Mouse (Mus musculus): ENCODE data around the gene Cryga. TPM values are rescaled to one million over a fixed set of nuclear protein-coding genes. Genes with fewer than 3 reads are reported as not detected.

The Cryga gene
- polyA plus RNA-seq (2011; ENCODE audit: insufficient read depth, insufficient read length, low replicate concordance, missing spikeins) = not detected in 2 replicates

DNA sequence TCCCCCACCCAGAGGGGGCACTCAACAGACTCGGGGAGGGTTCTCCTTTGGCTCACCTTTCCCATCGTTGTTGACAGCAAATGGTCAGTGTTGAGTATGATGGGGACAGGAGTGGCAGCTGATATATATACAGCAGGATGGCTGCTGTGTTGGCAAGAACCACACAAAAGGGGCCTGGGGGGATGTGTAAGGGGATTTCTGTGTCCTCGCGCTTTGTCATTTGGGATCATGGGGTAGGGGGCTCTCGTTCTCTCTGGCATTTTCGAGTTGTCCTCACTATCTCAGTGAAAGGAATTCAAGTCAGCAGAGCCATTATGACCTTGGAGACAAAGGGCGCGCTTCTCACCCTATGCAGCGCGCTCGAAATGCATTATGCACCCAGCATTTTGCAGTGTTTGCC, at the start of gene Cryga:
Gene Cryga, minus strand, starts transcription at position 101 of the 400 bp plus-strand sequence.
- WGBS = 86% methylated on average over 11 of the region's 11 CpGs
- TF ChIP-seq CTCF (IDR thresholded peaks at IDR 0.05; ENCODE audit: control insufficient read depth, insufficient read depth, low read length) = no peak
- no peak for TF ChIP-seq POLR2A (IDR thresholded peaks at IDR 0.05; ENCODE audit: borderline replicate concordance, control insufficient read depth, low read depth, low read length)
- Histone ChIP-seq H3K27ac (ENCODE audit: control insufficient read depth, insufficient read depth, low read depth, low read length, poor library complexity) (no peak within 1 kb of the TSS), H3K4me1 (ENCODE audit: control insufficient read depth, insufficient read depth, low read length) (no peaks in the 10 kb centered on the region; the same call in 1 of the 2 replicates), H3K4me3 (replicated peaks; ENCODE audit: control insufficient read depth, low read depth, low read length) (no peak within 1 kb of the TSS)

DNA sequence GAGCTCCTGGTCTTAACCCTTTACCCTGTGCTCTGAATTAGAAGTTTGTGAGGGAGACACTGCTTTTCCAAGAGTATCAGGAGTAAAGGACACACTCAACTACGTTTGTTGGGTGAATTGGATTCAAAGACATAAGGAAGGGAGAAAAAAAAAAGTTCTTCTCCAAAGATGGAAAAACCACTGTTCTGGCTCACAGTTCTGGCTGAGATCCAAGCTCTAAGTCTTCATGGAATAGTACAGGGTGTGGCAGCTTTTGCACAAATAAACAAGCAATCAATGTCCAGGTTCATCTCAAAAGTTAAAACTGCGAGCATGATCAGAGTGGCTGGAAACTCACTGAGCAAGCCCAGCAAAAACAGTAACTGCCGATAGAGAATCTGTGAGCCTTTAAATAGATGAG, 44.8 kb upstream of the Cryga start:
- 73% methylated on average over 3 of the region's 3 CpGs for WGBS
- TF ChIP-seq POLR2A (IDR thresholded peaks at IDR 0.05; ENCODE audit: borderline replicate concordance, control insufficient read depth, low read depth, low read length) (no peak), CTCF (IDR thresholded peaks at IDR 0.05; ENCODE audit: control insufficient read depth, insufficient read depth, low read length) (no peak)
- no peak overlapping the region for H3K27ac ChIP-seq (ENCODE audit: control insufficient read depth, insufficient read depth, low read depth, low read length, poor library complexity)
- no peak overlapping the region for H3K4me3 ChIP-seq (replicated peaks; ENCODE audit: control insufficient read depth, low read depth, low read length)
- no peaks in the 10 kb centered on the region for H3K4me1 ChIP-seq (ENCODE audit: control insufficient read depth, insufficient read depth, low read length)

DNA sequence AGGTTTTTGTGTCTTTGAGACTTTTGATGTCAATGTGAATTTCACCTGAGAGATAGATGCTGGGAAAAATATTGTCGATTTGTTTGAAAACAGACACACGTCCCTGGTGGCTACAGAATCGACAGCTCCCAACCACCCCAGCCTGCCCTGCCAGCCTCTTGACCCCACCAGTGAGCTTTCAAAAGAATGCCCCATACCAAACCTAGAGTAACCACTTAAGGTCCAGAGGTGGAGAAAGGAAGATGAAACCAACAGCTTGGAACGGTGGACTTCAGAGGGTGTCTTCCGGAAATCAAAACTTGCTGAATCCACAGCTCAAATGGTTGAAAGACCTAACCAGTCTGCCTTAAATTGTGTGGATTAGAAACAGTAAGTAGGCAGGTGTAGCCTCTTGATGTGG, 44.2 kb upstream of the Cryga start:
- WGBS = 88% methylated on average over 5 of the region's 5 CpGs
- no peak for TF ChIP-seq CTCF (IDR thresholded peaks at IDR 0.05; ENCODE audit: control insufficient read depth, insufficient read depth, low read length)
- TF ChIP-seq POLR2A (IDR thresholded peaks at IDR 0.05; ENCODE audit: borderline replicate concordance, control insufficient read depth, low read depth, low read length) = no peak
- no peak overlapping the region for H3K27ac ChIP-seq (ENCODE audit: control insufficient read depth, insufficient read depth, low read depth, low read length, poor library complexity)
- no peaks in the 10 kb centered on the region for H3K4me1 ChIP-seq (ENCODE audit: control insufficient read depth, insufficient read depth, low read length)
- H3K4me3 ChIP-seq (replicated peaks; ENCODE audit: control insufficient read depth, low read depth, low read length) = no peak overlapping the region

DNA sequence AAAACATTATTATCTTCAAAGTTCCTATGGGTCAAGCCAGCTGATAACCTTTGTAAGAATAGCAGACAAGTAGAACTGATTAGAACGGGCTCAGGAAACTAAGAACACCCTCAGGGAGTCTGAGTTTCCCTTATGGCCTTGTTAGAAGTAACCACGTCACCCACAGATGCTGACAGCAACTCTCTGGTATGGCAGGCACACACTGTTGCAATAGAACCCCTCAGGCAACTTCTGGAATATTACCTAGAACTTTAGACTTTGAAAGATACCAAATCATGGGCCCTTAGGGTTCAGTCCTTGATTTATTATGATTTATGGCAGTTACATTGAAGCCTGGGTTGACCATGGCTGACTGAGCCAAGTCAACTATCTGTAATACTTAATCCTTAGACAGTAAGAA, 43.4 kb upstream of the Cryga start:
- WGBS = 26% methylated on average over 2 of the region's 2 CpGs
- Histone ChIP-seq H3K4me3 (replicated peaks; ENCODE audit: control insufficient read depth, low read depth, low read length) (no peak overlapping the region), H3K27ac (ENCODE audit: control insufficient read depth, insufficient read depth, low read depth, low read length, poor library complexity) (no peak overlapping the region), H3K4me1 (ENCODE audit: control insufficient read depth, insufficient read depth, low read length) (no peaks in the 10 kb centered on the region)
- no peak for TF ChIP-seq CTCF (IDR thresholded peaks at IDR 0.05; ENCODE audit: control insufficient read depth, insufficient read depth, low read length)
- TF ChIP-seq POLR2A (IDR thresholded peaks at IDR 0.05; ENCODE audit: borderline replicate concordance, control insufficient read depth, low read depth, low read length) = no peak

DNA sequence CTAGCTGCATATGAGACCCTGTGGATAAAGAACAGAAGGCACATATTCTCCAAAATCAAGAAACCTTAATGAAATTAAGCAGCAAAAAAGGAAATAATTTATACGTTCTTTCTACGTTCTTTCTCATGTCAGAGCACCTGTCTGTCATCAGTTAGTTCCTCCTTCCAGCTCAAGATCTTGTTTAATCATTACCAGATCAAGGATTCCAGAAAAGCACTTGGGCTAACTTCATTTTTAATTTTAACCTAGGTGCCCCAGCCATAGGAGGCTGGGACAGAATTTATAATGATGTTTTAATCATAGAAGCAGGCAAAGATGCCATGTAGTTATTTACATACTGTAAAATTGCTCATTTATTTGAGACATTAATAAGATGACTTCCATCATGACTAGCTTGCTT, 41.6 kb upstream of the Cryga start:
- H3K27ac ChIP-seq (ENCODE audit: control insufficient read depth, insufficient read depth, low read depth, low read length, poor library complexity) = no peak overlapping the region
- H3K4me3 ChIP-seq (replicated peaks; ENCODE audit: control insufficient read depth, low read depth, low read length) = no peak overlapping the region
- no peaks in the 10 kb centered on the region for H3K4me1 ChIP-seq (ENCODE audit: control insufficient read depth, insufficient read depth, low read length)
- TF ChIP-seq CTCF (IDR thresholded peaks at IDR 0.05; ENCODE audit: control insufficient read depth, insufficient read depth, low read length) = no peak
- TF ChIP-seq POLR2A (IDR thresholded peaks at IDR 0.05; ENCODE audit: borderline replicate concordance, control insufficient read depth, low read depth, low read length) = no peak
- 81% methylated on average over 2 of the region's 2 CpGs for WGBS

DNA sequence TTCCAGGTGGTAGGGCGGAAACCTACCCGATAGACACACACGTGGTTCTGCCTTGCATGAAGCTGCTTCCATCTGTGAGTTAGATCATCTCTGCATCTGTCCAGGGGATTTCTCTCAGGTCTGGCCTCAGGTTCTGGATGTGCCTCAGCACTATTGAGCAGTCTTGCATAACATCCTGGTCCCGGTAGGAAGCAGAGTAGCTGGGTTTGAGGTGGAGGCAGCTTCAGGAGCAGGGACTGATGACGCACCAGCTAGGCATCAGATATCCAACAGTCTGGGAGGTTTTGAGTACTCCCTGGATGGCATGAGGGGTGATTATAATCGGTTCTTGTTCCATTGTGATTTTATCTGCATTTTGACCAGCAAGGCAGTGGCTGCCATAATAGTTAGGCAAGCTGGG, 34.4 kb upstream of the Cryga start:
- Histone ChIP-seq H3K27ac (ENCODE audit: control insufficient read depth, insufficient read depth, low read depth, low read length, poor library complexity) (no peak overlapping the region), H3K4me3 (replicated peaks; ENCODE audit: control insufficient read depth, low read depth, low read length) (no peak overlapping the region), H3K4me1 (ENCODE audit: control insufficient read depth, insufficient read depth, low read length) (no peaks in the 10 kb centered on the region)
- whole genome bisulfite sequencing = 77% methylated on average over 6 of the region's 6 CpGs
- TF ChIP-seq CTCF (IDR thresholded peaks at IDR 0.05; ENCODE audit: control insufficient read depth, insufficient read depth, low read length) (no peak), POLR2A (IDR thresholded peaks at IDR 0.05; ENCODE audit: borderline replicate concordance, control insufficient read depth, low read depth, low read length) (no peak)

DNA sequence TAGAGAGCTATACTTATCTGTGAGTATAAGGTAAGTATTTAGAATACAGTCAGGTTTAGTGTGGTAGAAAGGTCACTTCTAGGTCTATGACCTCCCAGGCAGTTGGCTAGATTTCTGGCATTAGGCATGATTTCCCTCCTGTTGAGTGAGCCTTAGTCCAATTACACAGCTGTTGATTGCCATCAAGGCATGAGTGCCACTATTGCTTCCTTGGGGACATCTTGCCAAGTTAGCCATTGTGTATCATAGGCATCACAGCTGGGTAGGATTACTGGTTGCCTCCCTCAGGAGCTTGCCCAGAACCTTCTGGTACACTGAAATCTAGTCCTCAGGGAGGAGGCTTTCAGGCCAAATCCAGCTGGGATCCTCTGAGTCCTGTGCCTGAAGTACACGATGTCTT, 29.7 kb upstream of the Cryga start:
- WGBS = 60% methylated on average over 1 of the region's 1 CpGs
- no peak overlapping the region for H3K4me3 ChIP-seq (replicated peaks; ENCODE audit: control insufficient read depth, low read depth, low read length)
- H3K27ac ChIP-seq (ENCODE audit: control insufficient read depth, insufficient read depth, low read depth, low read length, poor library complexity) = no peak overlapping the region
- no peak for TF ChIP-seq POLR2A (IDR thresholded peaks at IDR 0.05; ENCODE audit: borderline replicate concordance, control insufficient read depth, low read depth, low read length)
- no peak for TF ChIP-seq CTCF (IDR thresholded peaks at IDR 0.05; ENCODE audit: control insufficient read depth, insufficient read depth, low read length)
- H3K4me1 ChIP-seq (ENCODE audit: control insufficient read depth, insufficient read depth, low read length) = no peaks in the 10 kb centered on the region

DNA sequence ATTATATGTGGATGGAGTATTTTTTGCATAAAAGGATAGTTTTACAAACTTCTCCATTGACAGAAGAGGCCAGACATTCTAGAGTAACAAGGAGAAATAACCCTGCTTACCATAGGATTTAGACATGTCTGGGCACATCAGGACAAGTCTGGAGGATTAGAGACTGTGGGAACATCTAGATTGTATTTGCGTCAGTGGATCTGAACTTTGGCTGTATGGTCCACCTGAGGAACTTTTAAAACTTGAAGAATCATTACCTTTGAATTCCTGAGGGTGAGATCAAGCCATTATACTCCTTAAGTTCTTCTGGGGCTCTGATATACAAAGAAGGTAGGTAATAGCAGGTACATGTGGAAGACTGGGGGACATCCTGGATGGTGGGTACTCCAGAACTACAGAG, 28.5 kb upstream of the Cryga start:
- 78% methylated on average over 1 of the region's 1 CpGs for WGBS
- no peak overlapping the region for H3K4me3 ChIP-seq (replicated peaks; ENCODE audit: control insufficient read depth, low read depth, low read length)
- no peaks in the 10 kb centered on the region for H3K4me1 ChIP-seq (ENCODE audit: control insufficient read depth, insufficient read depth, low read length)
- H3K27ac ChIP-seq (ENCODE audit: control insufficient read depth, insufficient read depth, low read depth, low read length, poor library complexity) = no peak overlapping the region
- TF ChIP-seq CTCF (IDR thresholded peaks at IDR 0.05; ENCODE audit: control insufficient read depth, insufficient read depth, low read length) = no peak
- TF ChIP-seq POLR2A (IDR thresholded peaks at IDR 0.05; ENCODE audit: borderline replicate concordance, control insufficient read depth, low read depth, low read length) = no peak

DNA sequence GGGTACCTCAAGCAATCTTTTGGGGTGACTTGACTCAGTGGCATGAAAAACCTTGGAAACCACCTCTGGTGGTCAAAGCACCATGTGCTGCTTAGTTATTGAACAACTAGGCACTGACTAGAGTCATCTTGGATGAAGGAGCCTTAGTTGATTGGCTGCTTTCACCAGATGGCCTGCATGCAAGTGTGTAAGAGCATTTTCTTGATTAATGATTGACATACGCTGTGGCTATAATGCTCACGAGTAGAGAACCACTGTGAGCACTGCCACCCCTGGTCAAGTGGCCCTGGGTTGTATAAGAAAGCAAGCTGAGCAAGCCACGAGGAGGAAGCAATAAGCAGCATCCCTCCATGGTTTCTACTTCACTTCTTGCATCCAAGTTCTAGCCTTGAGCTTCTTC, 27.1 kb upstream of the Cryga start:
- TF ChIP-seq POLR2A (IDR thresholded peaks at IDR 0.05; ENCODE audit: borderline replicate concordance, control insufficient read depth, low read depth, low read length) = no peak
- Histone ChIP-seq H3K27ac (ENCODE audit: control insufficient read depth, insufficient read depth, low read depth, low read length, poor library complexity) (no peak overlapping the region), H3K4me1 (ENCODE audit: control insufficient read depth, insufficient read depth, low read length) (no peaks in the 10 kb centered on the region), H3K4me3 (replicated peaks; ENCODE audit: control insufficient read depth, low read depth, low read length) (no peak overlapping the region)
- 69% methylated on average over 3 of the region's 3 CpGs for WGBS
